Mouse (Mus musculus) common myeloid progenitor, adult 5-6 weeks (primary cell): ENCODE results near the gene Hdgfl2. TPM values are rescaled to one million over a fixed set of nuclear protein-coding genes. Genes with fewer than 3 reads are reported as not detected.

Source experiments
- ATAC-seq: replicated peaks from 2 replicates; pipeline ENCODE4 v1.8.0; 2016; ENCODE audit warnings: low read depth, mild to moderate bottlenecking, moderate TSS enrichment, inconsistent platforms; ENCODE audit not compliant: poor library complexity, severe bottlenecking
- total RNA-seq: library from RNA; stranded (forward); fragments of 200-1000, 187-1606 nt; gene quantifications from 2 replicates; pipeline ENCODE4 v1.2.3, GENCODE M21; 2017

Hdgfl2 gene
- total RNA-seq, 1 experiment from 2014 or later: 79.9 TPM

DNA sequence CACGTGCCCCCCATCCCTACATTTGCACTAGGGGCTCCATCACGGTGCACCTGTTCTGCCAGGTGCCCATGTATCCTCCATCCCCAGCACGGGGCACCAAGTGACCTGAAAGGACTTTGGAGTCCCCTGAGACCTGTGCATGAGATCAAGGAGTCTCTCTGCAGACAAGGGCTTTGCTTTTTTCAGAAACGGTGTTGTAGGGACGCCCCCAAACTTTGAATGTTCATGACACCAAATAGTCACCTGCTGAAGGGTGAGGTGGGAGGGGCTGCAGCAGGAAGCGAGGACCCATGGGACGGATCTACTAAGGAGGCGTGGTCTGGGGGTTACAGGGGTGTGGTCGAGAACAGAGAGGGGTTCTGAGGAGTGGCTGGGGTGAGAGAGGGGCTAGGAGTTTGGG, 68.8 kb downstream of the Hdgfl2 start:
- ATAC-seq: no peak

- 0 out of 2 replicates have a peak, but pooled peaks have one; percentile 8 for ATAC-seq
These were observed 69.6 kb downstream of the Hdgfl2 start for GRCm38 (mm10) chr17:56148790-56149618.

DNA sequence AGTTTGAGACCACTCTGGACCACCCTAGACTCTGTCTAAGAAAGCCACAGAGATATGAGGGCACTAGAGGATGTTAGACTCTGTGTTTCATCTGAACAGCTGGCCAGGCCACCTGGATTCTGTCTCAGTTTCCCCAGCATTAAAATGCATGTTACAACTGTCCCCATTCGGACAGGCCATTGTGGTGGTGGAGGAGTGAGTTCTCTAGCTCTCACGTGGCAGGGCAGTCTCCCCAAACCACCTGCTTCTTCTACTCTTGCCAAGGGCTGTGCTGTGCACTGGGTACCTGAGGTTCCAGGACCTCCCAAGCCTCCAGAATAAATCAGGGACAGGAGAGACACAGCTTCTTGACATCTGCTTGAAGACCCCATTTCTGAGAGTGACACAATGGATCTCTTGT, 70.5 kb downstream of the Hdgfl2 start:
- no peak for ATAC-seq

Other genes starting within 250 kb of the Hdgfl2 start
- gene Zfp119a, start 200.7 kb upstream of the Hdgfl2 start, total RNA-seq: 7.2 and 10.3 TPM in 2 replicates
- 13.5 and 22.5 TPM in 2 replicates for gene Zfp959, start 187.5 kb upstream of the Hdgfl2 start, total RNA-seq
- gene Zfp119b, start 130.1 kb upstream of the Hdgfl2 start, total RNA-seq: 3.2 and 3.4 TPM in 2 replicates
- gene Ebi3, start 127.0 kb upstream of the Hdgfl2 start, total RNA-seq: 7.8 and 9.0 TPM in 2 replicates
- 23.9 and 28.4 TPM in 2 replicates for gene Yju2, start 120.5 kb upstream of the Hdgfl2 start, total RNA-seq
- gene Shd, start 109.2 kb upstream of the Hdgfl2 start, total RNA-seq: not detected in 2 replicates
- gene Fsd1, start 93.1 kb upstream of the Hdgfl2 start, total RNA-seq: not detected in 2 replicates
- 0.53 TPM in 1 of 2 replicates, not detected in the other for gene Stap2, start 74.0 kb upstream of the Hdgfl2 start, total RNA-seq
- 33.4 and 70.7 TPM in 2 replicates for gene Mpnd, start 73.9 kb upstream of the Hdgfl2 start, total RNA-seq
- 27.9 and 30.1 TPM in 2 replicates for gene Sh3gl1, start 43.0 kb upstream of the Hdgfl2 start, total RNA-seq
- 33.6 and 35.6 TPM in 2 replicates for gene Chaf1a, start 39.2 kb upstream of the Hdgfl2 start, total RNA-seq
- gene Ubxn6, start 4.6 kb upstream of the Hdgfl2 start, total RNA-seq: 20.0 and 28.2 TPM in 2 replicates
- gene Plin4, start 30.2 kb downstream of the Hdgfl2 start, total RNA-seq: not detected in 2 replicates
- not detected in 2 replicates for gene Plin5, start 38.0 kb downstream of the Hdgfl2 start, total RNA-seq
- 0.14 TPM in 1 of 2 replicates, not detected in the other for gene Lrg1, start 42.4 kb downstream of the Hdgfl2 start, total RNA-seq
- gene Sema6b, start 60.7 kb downstream of the Hdgfl2 start, total RNA-seq: 2.8 TPM in 2 replicates
- 3.2 and 3.7 TPM in 2 replicates for gene Tnfaip8l1, start 82.8 kb downstream of the Hdgfl2 start, total RNA-seq
- 28.4 and 33.3 TPM in 2 replicates for gene Mydgf, start 104.3 kb downstream of the Hdgfl2 start, total RNA-seq
- gene Dpp9, start 139.3 kb downstream of the Hdgfl2 start, total RNA-seq: 13.8 and 14.1 TPM in 2 replicates
- 15.1 and 17.1 TPM in 2 replicates for gene Fem1a, start 177.2 kb downstream of the Hdgfl2 start, total RNA-seq
- gene Ticam1, start 197.2 kb downstream of the Hdgfl2 start, total RNA-seq: 4.1 and 4.6 TPM in 2 replicates
- gene Plin3, start 213.2 kb downstream of the Hdgfl2 start, total RNA-seq: 8.7 and 11.6 TPM in 2 replicates
- gene Arrdc5, start 220.7 kb downstream of the Hdgfl2 start, total RNA-seq: not detected in 2 replicates
- 142 and 165 TPM in 2 replicates for gene Uhrf1, start 223.7 kb downstream of the Hdgfl2 start, total RNA-seq
- gene Kdm4b, start 246.4 kb downstream of the Hdgfl2 start, total RNA-seq: 7.2 and 17.0 TPM in 2 replicates